Mouse (Mus musculus): Measurements from ENCODE around the gene Sft2d1.

Gene Sft2d1

DNA sequence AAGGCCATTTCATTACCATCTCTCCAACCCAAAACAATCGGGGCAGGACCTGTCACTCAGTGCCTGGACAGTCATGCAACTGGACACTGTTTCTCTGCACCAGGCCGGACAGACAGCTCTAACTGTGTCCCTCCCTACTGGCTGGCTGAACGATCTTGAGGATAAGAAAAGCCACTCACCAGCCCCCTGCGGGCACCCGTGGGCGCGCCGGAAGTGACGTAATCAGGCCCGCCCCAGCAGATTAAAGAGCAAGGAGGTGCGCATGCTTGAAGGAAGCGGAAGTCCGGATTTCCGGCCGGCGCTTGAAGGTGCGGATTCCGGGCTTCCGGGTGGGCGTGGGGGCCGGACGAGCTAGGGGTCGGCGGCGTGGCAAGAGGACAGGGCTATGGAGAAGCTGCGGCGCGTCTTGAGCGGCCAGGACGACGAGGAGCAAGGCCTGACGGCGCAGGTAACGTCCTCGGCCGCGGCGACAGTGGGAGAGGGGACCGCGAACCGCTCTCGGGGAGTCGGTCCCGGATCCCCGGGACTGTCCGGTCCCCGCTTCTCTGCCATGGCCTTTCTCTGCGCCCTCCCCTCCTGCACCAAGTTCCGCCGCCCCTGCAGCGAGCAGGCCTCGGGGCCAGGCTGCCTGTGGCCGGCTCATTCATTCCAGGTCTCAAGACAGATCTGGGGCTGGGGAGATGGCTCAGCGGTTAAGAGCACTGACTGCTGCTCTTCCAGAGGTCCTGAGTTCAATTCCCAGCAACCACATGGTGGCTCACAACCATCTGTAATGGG, at the start of gene Sft2d1:
Gene Sft2d1, plus strand, starts transcription at position 265 of the 777 bp plus-strand sequence.
- DNase-seq (ENCODE audit: low read depth): peak; percentile 91

DNA sequence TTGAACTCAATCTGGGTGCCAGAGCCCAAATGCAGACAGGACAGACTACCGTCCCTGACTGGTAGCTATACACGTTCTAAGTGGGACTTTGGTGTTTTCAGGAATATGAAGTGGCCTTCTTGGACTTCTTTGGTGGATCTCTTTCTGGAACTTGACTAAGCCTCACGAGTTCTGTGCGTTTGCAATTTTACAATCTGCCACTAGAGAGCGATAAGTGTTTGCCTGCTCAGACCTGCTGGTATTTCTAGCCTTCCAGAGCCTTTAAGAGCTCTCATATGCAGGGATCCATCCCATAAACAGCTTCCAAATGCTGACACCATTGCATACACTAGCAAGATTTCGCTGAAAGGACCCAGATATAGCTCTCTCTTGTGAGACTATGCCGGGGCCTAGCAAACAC, 46.3 kb upstream of the Sft2d1 start:
- peak; percentile 49 for DNase-seq (ENCODE audit: low read depth)

DNA sequence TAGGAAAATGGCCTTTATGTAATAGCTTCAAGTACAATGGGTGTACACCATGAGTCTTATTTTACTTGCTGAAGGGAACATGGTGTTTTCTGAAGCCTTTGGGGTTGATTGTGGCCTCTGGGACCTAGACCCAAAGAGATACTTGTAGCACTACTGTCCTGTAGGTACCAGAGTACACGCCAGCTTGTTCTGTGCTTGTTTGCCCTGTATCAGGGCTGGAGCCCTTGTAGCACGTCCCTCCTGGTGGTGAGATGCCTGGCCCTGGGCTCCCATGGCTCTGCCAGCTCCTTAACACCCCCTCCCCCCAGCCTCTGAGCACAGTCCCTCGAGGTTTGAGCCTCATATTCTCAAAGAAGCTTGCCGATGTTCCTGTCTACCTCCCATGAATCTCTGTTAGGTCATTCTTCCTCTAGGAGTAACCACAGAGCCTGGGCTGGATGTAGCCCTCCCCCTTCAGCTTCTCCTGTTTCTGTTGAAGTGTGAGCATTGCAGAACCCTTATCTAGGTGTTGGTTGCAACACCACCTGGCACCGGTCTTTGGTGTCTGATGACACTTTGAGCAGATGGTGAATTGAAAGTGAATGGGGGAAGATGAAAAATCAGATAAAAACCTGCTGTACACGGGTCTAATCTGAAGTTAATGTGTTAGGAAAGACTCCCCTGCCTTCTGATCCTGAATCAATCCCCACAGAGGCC, 38.7 kb upstream of the Sft2d1 start:
- no peak for DNase-seq (ENCODE audit: low read depth)

DNA sequence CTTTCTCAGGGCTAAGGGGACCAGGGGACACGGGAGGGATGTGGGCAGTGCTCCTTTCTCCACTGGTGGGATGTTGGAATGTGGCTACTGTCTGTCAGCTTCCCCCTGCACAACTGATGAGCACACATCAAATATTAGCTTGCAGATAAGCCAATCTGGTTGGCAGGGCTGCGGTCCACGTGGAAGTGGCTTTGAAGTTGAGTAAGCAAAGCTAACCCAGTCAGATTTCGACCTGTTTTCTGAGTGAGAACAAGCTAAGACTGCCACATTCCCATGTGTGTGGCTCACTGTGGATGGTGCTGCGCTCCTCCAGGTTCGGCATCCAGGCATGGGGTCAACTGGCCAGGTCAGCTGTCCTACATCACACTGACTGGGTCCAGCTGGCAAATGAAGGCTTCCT, 38.0 kb upstream of the Sft2d1 start:
- no peak for DNase-seq (ENCODE audit: low read depth)

DNA sequence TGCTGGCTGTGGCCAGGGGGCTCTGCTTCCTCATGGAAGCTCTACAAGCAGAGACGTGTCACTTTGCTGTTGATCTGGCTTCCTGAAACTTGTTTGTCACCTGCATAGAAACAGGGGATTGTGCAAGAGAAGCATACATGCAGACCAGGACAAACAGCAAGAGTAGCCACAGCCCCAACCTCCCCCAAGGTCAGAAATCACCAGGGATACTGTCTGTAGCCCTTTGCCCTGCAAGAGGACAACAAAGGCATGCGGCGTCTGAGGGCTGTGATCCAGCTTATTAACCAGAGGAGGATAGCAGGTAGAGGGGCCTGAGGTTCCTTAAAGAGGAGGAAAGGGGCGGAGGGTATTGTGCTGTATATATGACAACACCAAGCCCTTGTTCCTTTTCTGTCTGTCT, 34.8 kb upstream of the Sft2d1 start:
- no peak for DNase-seq (ENCODE audit: low read depth)

DNA sequence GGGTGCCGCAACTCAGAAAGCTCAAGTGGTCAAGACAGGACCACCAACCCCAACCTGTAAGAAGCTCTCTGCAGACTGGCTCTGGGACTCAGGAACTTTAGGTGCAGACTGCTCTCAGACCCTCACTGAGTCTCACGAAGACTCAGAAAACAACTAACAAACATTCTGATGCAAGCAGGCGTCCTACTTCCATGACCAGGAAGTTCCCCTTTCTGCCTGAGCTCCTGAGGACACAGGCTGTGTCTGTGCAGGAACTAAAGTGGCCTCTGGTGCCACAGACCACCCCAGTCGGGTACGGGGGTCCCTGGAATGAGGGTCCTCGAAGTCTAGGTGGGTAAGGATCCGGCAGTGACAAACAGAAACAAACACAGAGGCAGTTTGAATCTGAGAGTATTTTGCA, 34.2 kb upstream of the Sft2d1 start:
- DNase-seq (ENCODE audit: low read depth): no peak

DNA sequence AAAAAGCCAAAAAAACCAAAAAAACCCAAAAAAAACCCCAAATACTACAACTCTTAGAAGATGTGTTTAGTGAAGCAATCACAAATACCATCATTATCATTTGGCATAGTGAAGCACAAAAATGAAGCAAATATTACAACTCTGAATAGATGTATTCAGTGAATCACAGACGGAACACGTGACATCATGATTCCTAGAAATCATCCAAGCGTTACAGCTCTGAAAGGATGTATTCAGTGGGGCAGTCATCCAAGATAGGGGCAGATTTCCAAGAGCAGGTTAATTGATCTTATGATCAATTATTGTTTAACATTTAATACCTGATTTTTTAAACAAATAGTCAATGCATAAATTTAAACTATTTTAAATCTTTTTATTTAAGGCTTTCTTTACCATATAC, 33.6 kb upstream of the Sft2d1 start:
- no peak for DNase-seq (ENCODE audit: low read depth)

DNA sequence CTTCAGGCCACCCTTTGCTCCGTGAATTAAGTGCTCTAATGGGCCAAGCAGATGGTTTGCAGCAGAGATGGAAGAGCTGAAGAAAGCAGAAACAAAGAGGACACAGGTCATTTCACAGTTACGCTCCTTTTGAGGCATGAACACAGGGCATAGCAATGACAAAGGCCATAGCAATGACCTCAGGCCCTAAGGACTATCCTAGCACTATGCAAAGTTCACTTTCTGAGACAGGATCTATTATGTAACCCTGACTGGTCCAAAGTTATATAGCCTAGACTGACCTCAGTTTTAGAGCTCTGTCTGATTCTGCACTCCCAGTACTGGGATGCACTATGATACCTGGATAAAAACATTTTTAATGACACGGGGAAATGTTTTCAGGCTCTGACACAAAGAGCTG, 32.5 kb upstream of the Sft2d1 start:
- DNase-seq (ENCODE audit: low read depth): no peak

DNA sequence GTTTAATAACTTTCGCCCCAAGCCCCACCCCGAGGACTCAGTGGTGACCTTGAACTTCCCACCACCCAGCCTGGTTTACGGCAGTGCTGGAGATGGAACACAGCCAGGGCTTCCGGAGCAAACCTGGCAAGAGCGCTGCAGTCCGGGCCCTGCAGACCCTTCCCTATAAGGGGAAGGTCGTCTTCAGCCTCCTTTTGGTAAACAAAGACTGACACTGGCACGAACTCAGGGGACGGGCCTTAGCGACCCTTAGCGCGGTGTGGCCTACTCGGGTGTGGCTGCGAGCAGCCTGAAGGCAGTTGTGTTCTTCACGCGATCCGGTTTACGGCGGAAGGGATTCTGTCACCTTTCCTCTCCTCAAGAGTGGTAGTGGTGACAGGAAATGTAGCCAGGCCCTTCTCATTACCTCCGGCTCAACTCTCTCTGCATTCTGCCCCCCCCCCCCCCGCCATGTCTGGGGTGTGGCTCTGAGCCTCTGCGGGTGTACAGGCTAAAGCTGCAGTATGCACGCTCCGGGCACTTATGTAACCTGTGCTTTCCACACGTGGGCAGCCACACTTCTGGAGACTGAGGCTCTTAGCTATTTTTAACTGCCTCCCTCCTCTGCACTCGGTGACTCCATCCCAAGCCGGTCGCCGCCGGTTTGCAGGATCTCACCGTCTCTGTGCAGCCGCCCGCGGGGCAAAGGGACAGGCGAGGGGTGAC, 27.9 kb upstream of the Sft2d1 start, which contains the start of gene Mpc1:
Gene Mpc1, plus strand, starts transcription at position 84 of the 705 bp plus-strand sequence.
- peak; percentile 55 for DNase-seq (ENCODE audit: low read depth)

DNA sequence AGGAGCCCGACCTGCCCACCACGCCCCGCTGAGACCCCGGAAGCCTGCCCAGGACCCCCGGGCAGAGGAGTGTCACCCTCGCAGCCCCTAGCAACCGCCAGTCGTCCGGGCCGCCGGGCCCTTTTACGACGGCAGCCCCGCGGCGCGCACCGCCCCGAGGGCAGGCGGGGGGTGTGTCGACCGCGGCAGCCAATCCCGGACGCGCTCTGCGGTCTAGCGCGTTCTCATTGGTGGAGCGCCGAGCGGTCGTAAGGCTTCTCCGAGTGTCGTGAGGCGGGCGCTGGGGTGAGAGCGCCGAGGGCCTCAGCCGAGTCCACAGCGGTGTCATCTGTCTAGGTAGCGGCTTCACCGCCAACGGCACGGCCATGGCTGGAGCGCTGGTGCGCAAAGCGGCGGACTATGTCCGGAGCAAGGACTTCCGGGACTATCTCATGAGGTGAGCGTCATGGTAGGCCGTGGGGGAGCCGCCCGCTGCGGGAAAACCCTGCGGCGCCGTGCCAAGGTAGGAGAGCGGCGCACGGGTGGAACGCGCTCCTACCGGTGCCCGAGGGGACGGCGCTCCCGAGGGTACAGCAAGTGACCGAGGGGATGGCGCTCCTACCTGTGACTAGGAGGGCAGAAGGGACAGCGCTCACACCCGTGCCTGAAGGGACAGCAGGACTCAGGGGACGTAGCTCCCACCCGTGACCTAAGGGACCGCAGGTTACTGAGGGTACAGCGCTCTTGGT, 27.2 kb upstream of the Sft2d1 start:
- DNase-seq (ENCODE audit: low read depth): peak; percentile 89

DNA sequence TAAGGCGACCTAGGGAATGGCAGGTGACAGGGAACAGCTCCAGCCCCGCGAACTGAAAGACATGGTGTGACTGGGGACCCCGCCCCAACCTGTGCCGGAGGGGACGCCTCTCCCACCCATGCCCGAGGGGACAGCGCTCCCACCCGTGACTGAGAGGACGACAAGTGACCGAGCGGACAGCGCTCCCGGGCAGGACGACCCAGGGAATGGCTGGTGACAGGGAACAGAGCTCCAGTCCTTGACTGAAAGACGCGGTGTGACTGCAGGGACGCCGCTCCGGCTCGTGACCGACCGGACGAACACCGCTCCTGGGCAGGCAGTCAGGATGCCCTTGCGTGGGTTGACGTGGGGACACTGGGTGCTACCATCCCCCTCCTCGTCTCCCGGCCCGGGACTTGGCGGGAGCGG, 26.6 kb upstream of the Sft2d1 start:
- DNase-seq (ENCODE audit: low read depth): no peak

DNA sequence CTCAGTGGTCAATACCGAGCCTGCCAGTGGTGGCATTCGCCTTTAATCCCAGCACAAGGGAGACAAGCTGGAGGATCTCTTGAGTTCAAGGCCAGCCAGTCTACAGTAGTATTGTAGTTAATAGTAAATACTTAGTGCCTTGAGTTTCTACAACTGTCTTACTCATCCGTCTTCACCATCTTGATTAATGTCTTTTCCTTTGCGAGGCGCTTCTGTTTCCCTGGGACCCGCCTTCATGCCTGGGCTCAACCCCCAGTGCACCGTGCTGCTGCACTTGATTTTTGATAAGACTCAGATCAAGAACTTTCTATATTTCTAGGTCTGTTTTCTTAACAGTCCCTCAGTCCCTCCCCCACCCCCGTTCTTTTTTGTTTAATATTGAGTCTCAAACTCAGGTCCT, 25.8 kb upstream of the Sft2d1 start:
- DNase-seq (ENCODE audit: low read depth): no peak

DNA sequence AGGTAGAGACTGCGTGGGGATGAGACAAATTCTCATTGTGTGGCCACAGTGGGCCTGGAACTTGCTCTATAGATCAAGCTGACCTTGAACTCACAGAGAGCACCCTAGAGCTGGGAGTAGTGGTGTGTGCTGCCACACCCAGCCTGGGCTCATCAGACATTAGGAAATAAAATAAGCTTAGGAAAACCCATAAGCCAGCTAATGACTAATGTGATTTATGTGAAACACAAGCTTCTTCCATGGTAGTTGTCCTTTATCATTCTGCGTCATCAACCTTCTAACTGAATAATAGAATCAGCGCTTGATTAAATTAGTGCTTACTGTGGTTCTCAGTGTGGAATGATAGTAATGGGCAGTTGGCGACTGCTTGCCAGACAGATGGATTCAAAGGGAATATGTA, 23.9 kb upstream of the Sft2d1 start:
- no peak for DNase-seq (ENCODE audit: low read depth)

DNA sequence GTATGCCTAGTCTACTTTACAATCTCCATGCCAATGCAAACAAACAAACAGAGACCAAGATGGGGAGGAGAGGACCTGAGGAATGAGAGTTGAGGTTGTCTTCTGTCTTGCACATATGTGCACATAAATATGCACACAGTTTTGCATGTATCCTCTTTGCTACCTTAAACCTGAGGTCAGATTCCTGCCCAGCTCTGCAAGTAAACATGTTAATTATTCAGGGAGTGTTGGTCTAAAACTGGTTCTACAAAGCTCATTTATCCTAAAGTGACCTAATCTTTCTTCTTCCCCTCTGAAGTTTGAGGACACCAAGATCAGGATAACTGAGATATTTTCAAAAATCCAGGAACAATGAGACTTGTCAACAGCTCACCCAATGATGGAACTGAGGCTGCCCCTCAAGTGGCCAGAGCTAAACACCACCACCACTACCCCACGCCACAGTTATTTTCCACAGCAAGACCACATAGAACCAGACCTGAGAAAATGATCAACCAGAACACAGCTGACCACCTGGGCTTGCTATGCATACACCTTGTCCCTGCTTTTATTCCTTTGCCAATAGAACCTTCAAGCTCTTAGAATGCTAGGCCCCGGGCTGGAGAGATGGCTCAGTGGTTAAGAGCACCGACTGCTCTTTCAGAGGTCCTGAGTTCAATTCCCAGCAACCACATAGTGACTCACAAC, 20.8 kb upstream of the Sft2d1 start:
- no peak for DNase-seq (ENCODE audit: low read depth)

DNA sequence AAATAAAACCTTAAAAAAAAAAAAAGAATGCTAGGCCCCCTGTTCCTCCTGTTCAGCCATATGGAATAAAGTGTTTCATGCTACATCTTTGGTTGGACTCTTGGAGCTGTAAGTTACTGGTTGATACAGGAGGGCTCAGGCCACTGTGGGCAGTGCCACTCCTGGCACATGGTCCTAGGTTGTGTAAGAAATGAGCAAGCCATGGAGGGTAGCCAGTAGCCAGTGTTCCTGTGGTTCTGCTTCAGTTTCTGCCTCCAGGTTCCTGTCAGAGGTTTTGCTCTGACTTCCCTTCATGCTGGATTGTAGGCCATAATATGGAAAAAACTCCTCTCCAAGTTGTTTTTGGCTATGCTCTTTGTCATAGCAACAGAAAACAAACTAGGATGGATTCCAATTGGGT, 20.2 kb upstream of the Sft2d1 start:
- no peak for DNase-seq (ENCODE audit: low read depth)

DNA sequence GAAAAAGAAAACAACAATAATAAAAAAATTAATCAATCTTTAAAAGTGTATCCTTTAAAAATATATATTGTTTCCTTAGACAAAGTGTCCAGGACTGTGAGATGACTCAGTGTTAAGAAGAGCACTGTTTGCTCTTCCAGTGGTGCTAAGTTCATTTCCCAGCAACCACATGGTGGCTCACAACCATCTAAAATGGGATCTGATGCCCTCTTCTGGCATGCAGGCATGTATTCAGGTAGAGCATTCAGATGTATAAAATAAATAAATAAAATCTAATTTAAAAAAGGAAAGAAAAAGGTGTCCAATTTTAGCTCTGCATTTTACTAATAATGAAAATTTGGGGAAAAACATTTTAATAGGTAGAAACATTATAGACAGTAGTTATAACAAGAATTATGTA, 15.1 kb upstream of the Sft2d1 start:
- DNase-seq (ENCODE audit: low read depth): no peak

DNA sequence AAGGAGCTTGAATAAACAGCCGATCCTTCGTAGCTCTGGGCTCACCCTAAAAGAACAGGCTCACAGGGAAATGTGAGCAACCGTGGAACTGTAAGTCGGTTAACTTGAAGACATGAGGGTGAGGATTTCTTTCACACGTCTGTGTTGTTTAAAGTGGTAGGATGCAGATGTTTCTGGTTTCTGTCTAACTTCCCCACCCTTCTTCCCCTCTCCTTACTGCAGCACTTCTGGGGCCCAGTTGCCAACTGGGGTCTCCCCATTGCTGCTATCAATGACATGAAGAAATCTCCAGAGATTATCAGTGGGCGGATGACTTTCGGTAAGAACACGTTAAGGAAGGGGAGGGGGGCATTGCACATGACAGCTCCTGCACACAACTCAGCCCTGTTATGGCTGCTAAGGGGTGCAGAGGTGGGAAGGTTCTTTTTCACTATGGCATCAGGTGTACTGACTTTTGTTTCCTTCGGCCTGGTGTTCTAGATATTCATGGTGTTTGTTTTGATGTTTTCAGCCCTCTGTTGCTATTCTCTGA, 14.5 kb upstream of the Sft2d1 start:
- DNase-seq (ENCODE audit: low read depth): no peak

DNA sequence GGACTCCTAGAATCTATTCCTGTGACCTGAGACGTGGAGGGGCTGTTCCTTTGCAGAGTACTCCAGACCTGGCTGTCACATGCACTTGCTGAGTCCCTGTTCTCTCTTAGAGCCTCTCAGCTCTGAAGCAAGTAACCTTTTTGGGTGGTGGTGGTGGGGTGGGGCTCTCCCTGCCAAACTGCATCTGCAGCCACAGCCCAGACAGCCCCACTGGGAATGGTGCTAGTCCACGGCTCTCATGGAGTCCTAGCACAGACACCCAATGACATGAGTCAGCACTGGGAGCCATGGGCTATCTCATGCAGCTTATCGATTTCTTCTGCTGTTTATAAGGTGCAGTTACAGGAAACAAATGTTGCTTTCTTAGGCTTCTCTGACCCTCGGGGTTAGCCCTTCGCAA, 13.2 kb upstream of the Sft2d1 start:
- no peak for DNase-seq (ENCODE audit: low read depth)

DNA sequence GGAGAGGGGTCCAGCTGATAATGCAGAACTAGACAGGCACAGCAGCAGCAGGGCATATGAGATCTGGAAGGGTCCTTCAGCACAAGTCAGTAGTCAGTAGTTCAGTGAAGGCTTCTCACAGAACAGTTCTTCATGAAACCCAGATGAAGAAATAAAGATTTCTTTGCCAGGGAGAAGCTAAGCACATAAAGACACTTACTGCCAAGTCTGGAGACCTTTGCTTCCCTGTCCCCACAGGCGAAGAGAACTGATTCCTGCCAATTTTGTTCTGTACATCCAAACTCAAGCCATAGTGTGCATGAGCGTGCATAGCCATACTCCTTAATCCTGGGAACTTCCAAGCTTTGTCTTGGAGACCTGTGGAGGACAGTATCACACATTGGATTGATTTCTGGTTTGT, 12.6 kb upstream of the Sft2d1 start:
- no peak for DNase-seq (ENCODE audit: low read depth)

DNA sequence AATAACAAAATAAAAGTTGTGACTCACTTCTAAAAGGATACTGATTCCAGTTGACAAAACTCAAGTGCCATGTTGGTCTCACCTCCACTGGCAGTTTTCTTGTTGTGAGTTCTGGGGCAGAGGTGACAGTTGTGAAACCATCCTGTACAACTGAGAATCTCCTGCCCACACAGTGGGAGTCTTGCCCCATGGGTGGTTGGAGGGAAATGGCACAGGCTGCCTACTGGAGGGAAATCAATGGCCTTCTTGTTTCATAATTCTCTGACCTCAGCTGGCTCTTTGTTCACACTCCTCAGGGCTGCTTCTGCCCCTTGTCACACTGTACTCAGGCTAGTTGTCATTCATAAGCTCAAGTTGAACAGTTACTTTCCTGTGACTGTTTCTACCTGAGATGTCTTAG, 11.4 kb upstream of the Sft2d1 start:
- DNase-seq (ENCODE audit: low read depth): no peak

DNA sequence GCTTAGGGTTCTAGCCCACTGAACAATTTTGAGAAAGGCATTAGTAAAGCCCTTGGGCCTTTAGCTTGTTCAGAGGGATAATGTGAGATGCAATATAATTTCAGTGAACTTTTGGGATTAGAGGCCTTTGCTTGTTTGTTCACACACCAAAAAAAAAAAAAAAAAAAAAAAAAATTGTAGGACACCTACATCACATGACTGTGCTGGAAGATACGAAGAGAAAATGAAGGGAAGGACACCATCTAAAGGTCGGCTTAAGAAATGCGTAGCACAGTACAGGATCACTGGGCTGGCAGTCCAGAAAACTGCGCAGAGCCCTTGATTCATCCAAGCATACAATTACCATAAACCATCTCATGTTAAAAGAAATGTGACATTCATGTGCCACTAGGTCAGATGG, 9.4 kb upstream of the Sft2d1 start:
- DNase-seq (ENCODE audit: low read depth): no peak
